Mouse (Mus musculus): Measurements from ENCODE around the gene Celsr3. TPM values are rescaled to one million over a fixed set of nuclear protein-coding genes. Genes with fewer than 3 reads are reported as not detected.

Celsr3 gene
- polyA plus RNA-seq (2015; fragmentation: Nextera tagmentation; extraction: Ambion mirVana), result 0.11 and 0.14 TPM in 2 replicates

DNA sequence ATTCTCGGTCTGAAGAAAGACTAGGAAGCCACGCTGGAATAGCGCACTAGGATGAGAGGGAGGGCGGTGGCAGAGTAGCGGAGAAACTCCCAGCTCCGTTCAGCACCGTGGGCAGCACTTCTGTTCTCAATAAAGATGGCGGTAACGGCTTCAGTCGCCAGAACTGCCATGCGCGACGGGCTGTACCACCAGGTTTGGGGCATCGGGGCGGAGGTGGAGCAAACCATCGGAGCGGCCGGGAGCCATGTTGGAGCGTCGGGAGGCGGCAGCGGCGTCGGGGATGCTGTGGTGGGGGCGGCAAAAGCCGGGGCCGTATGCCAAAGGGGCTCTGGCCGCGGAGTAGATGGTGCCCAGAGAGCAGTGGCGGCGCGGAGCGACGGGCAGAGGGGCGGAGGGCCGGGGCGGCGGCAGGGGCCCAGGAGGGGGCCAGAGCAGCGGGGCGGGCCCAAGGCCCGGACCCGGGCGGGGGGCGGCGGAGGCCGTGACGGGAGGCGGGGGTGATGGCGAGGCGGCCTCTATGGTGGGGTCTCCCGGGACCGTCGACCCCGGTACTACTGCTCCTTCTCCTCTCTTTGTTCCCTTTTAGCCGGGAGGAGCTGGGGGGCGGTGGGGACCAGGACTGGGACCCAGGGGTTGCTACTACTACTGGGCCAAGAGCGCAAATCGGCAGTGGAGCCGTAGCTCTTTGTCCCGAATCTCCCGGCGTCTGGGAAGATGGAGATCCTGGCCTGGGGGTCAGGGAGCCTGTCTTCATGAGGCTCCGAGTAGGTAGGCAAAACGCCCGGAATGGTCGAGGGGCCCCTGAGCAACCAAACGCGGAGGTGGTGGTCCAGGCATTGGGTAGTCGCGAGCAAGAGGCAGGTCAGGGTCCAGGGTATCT lies at the start of gene Celsr3:
Gene Celsr3 (plus strand): TSS at position 501 of the 880 bp plus-strand sequence.
- peak; percentile 65 for ATAC-seq (ENCODE audit: low read depth)

DNA sequence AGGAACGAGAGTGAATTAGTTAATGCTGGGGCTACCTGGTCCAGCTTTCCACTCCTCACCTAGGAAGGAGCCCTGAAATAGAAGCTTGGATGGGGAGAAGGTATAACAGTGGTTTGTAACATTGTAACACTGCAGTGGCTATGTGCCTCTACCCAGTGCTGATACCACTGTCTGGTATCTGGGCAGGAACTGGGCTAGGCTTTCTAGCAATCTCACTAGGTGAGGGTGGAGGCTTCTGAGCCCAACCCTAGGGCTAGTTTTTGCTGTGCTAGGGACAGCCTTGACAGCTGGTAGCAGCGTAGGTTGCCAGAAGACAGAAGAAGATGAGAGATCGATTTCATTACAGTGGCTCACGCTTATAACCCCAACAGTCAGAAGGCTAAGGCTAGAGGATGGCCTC lies 49.5 kb upstream of the Celsr3 start:
- no peak for ATAC-seq (ENCODE audit: low read depth)

More for the DNA sequence above, at the start of gene Celsr3:
- no peaks in the 10 kb centered on the region for H3K9me3 ChIP-seq (ENCODE audit: control insufficient read depth, low read length)
- WGBS, result 3% methylated on average over 64 of the region's 70 CpGs
- H3K27me3 ChIP-seq (ENCODE audit: control insufficient read depth, insufficient read depth, low read depth, low read length), result peaks cover 79% of the 10 kb centered on the region
- H3K9ac ChIP-seq (ENCODE audit: low read length), result no peak within 1 kb of the TSS
- no peaks in the 10 kb centered on the region for H3K36me3 ChIP-seq (ENCODE audit: control insufficient read depth, insufficient read depth, low read length)
- peak within 1 kb of the TSS; percentile 45 for H3K4me3 ChIP-seq (ENCODE audit: low read length)
- peak within 1 kb of the TSS; percentile 65 for H3K4me2 ChIP-seq (ENCODE audit: low read depth, low read length)
- no peak within 1 kb of the TSS for H3K27ac ChIP-seq (ENCODE audit: low read length)
- peaks cover 4% of the 10 kb centered on the region; the same call in 1 of the 2 replicates for H3K4me1 ChIP-seq (replicated peaks; ENCODE audit: control insufficient read depth, insufficient read depth, low read length)

GRCm38 (mm10) chr9:108777276-108777675 lies 48.8 kb upstream of the Celsr3 start:
- Histone ChIP-seq H3K4me1 (replicated peaks; ENCODE audit: control insufficient read depth, insufficient read depth, low read length) (peaks cover 16% of the 10 kb centered on the region), H3K27me3 (ENCODE audit: control insufficient read depth, insufficient read depth, low read depth, low read length) (no peaks in the 10 kb centered on the region), H3K9ac (ENCODE audit: low read length) (no peak overlapping the region), H3K27ac (ENCODE audit: low read length) (no peak overlapping the region), H3K4me2 (ENCODE audit: low read depth, low read length) (no peak overlapping the region), H3K36me3 (ENCODE audit: control insufficient read depth, insufficient read depth, low read length) (no peaks in the 10 kb centered on the region), H3K4me3 (ENCODE audit: low read length) (no peak overlapping the region), H3K9me3 (ENCODE audit: control insufficient read depth, low read length) (no peaks in the 10 kb centered on the region)
- WGBS, result 78% methylated on average over 4 of the region's 4 CpGs
- no peak for ATAC-seq (ENCODE audit: low read depth)

More for the DNA sequence above, 49.5 kb upstream of the Celsr3 start:
- Histone ChIP-seq H3K9me3 (ENCODE audit: control insufficient read depth, low read length) (no peaks in the 10 kb centered on the region), H3K4me1 (replicated peaks; ENCODE audit: control insufficient read depth, insufficient read depth, low read length) (peaks cover 11% of the 10 kb centered on the region), H3K36me3 (ENCODE audit: control insufficient read depth, insufficient read depth, low read length) (no peaks in the 10 kb centered on the region), H3K9ac (ENCODE audit: low read length) (no peak overlapping the region), H3K4me2 (ENCODE audit: low read depth, low read length) (no peak overlapping the region), H3K27ac (ENCODE audit: low read length) (no peak overlapping the region), H3K4me3 (ENCODE audit: low read length) (no peak overlapping the region), H3K27me3 (ENCODE audit: control insufficient read depth, insufficient read depth, low read depth, low read length) (no peaks in the 10 kb centered on the region)
- WGBS, result 75% methylated on average over 4 of the region's 4 CpGs

DNA sequence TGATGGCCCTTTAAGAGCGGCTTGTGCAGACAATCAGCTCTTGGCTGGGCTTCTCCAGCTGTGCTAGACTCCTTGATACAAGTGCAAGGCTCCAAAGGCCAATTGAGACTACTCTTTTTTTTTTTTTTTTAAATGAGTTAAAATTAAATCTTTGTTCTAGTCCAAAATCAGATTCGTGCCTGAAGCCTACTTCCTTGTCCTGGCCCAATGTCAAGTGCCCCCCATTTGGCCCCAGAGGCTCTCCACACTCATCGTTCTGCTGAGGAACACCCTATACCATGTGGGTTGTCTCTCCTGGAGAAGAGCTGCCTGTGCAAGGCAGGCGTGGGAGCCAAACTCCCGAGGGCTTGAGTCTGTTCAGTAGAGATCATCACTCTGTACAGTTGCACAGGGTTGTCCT lies 45.2 kb upstream of the Celsr3 start:
- WGBS, result 25% methylated on average over 5 of the region's 5 CpGs
- no peaks in the 10 kb centered on the region for H3K27me3 ChIP-seq (ENCODE audit: control insufficient read depth, insufficient read depth, low read depth, low read length)
- ATAC-seq (ENCODE audit: low read depth), result no peak
- H3K36me3 ChIP-seq (ENCODE audit: control insufficient read depth, insufficient read depth, low read length), result no peaks in the 10 kb centered on the region
- H3K9ac ChIP-seq (ENCODE audit: low read length), result no peak overlapping the region
- no peaks in the 10 kb centered on the region for H3K9me3 ChIP-seq (ENCODE audit: control insufficient read depth, low read length)
- H3K4me3 ChIP-seq (ENCODE audit: low read length), result no peak overlapping the region
- H3K27ac ChIP-seq (ENCODE audit: low read length), result peak overlapping the region; percentile 56; the same call in 1 of the 2 replicates
- peaks cover 19% of the 10 kb centered on the region for H3K4me1 ChIP-seq (replicated peaks; ENCODE audit: control insufficient read depth, insufficient read depth, low read length)
- H3K4me2 ChIP-seq (ENCODE audit: low read depth, low read length), result peak overlapping the region; percentile 10; the same call in 1 of the 2 replicates

DNA sequence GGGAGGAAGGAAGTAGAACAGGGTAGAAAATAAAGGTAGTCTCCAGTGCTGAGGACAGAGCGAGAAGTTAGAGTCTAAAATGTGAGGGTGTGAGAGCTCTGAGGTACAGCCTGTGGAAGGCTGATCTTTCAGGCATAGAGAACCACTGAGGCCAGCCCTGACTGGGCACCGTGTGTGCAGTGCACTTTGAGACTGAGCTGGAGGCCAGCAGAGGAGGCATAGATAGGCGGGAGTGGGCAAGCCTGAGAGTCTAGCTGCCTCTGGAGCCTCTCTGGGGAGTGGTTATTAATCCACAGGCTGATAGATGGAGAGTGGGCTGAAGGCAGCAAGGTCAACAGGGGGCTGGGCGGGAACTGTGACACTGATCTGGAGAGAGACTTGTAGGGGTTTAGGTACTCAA lies 44.2 kb upstream of the Celsr3 start:
- 35% methylated on average over 4 of the region's 4 CpGs for WGBS
- Histone ChIP-seq H3K27ac (ENCODE audit: low read length) (peak overlapping the region; percentile 59; the same call in 1 of the 2 replicates), H3K36me3 (ENCODE audit: control insufficient read depth, insufficient read depth, low read length) (no peaks in the 10 kb centered on the region; the same call in 1 of the 2 replicates), H3K9me3 (ENCODE audit: control insufficient read depth, low read length) (no peaks in the 10 kb centered on the region), H3K27me3 (ENCODE audit: control insufficient read depth, insufficient read depth, low read depth, low read length) (no peaks in the 10 kb centered on the region), H3K4me2 (ENCODE audit: low read depth, low read length) (no peak overlapping the region), H3K9ac (ENCODE audit: low read length) (no peak overlapping the region), H3K4me3 (ENCODE audit: low read length) (no peak overlapping the region), H3K4me1 (replicated peaks; ENCODE audit: control insufficient read depth, insufficient read depth, low read length) (peaks cover 25% of the 10 kb centered on the region)
- ATAC-seq (ENCODE audit: low read depth), result no peak

GRCm38 (mm10) chr9:108782836-108783547 lies 43.1 kb upstream of the Celsr3 start:
- Histone ChIP-seq H3K27me3 (ENCODE audit: control insufficient read depth, insufficient read depth, low read depth, low read length) (no peaks in the 10 kb centered on the region), H3K27ac (ENCODE audit: low read length) (peak overlapping the region; percentile 15; the same call in 1 of the 2 replicates), H3K4me3 (ENCODE audit: low read length) (peak overlapping the region; percentile 88), H3K4me1 (replicated peaks; ENCODE audit: control insufficient read depth, insufficient read depth, low read length) (peaks cover 26% of the 10 kb centered on the region), H3K9ac (ENCODE audit: low read length) (peak overlapping the region; percentile 98), H3K9me3 (ENCODE audit: control insufficient read depth, low read length) (no peaks in the 10 kb centered on the region), H3K36me3 (ENCODE audit: control insufficient read depth, insufficient read depth, low read length) (no peaks in the 10 kb centered on the region; the same call in 1 of the 2 replicates), H3K4me2 (ENCODE audit: low read depth, low read length) (peak overlapping the region; percentile 51)
- ATAC-seq (ENCODE audit: low read depth), result peak; percentile 5; the same call in 1 of the 2 replicates
- 20% methylated on average over 9 of the region's 9 CpGs for WGBS

DNA sequence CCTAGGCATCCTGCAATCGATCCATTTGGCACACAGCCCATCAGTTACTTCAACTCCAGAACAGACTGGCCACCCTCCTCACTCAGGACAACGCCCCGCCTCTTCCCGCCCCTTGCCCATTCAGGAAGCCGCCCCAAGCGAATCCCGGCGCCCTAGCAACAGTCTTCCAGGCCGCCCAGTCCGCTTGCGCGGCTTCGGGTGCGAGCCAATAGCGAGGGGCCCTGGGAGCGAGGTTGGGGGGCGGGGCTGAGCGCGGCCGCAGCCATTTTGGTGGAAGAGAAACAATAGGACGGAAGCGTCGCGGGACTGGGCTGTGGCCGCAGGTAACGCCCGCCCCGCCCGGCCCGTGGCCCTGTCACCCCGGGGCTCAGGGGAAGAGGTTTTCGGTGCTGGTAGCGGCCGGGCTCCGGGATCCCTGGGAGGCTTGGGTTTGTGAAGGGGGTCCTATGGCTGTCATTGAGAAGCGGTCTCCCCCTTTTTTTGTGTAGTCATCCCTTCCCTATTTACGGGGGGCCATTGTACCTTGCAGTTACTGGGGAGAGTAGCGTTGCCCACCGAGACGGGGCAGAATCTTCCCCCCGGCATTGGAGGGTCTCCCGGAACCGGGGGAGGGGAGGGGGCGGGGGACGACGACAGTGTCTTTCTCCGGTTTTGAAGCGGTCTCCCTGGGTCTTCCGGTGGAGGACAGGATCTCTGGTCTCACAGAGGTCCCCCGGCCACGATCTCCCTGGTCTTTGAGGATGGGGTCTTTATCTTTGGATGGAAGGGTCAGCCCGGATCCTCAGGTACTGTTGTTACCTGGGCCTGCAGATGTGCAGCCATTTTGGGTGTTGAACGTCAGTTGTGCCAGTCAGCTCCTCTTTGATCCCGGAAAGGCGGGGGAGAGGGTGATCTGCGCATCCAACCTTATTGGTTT lies 42.3 kb upstream of the Celsr3 start, which contains the start of gene Ip6k2:
Gene Ip6k2 (plus strand): TSS at position 249 of the 916 bp plus-strand sequence.
- Histone ChIP-seq H3K4me1 (replicated peaks; ENCODE audit: control insufficient read depth, insufficient read depth, low read length) (peaks cover 32% of the 10 kb centered on the region), H3K4me3 (ENCODE audit: low read length) (peak within 1 kb of the TSS; percentile 88)
- ATAC-seq (ENCODE audit: low read depth), result peak; percentile 99

DNA sequence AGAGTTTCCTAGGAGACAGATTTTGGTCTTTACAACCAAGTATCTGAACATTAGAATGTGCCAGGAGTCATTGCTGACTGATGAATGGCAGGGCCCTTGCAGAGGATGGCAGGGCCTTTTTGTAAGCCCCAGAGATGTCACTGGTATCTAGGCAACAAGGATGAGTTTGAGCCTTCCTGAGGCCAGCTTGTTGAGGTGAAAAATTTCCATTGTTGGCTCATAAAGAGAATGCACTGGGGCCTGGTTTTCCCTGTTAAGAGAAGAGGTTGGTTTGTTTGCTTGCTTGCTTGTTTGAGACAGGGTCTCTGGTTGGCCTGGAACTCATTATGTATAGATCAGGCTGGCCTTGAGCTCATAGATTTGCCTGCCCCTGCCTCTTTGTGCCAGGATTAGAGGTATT lies 40.7 kb upstream of the Celsr3 start:
- Histone ChIP-seq H3K27ac (ENCODE audit: low read length) (no peak overlapping the region), H3K4me2 (ENCODE audit: low read depth, low read length) (peak overlapping the region; percentile 60), H3K36me3 (ENCODE audit: control insufficient read depth, insufficient read depth, low read length) (no peaks in the 10 kb centered on the region; the same call in 1 of the 2 replicates), H3K27me3 (ENCODE audit: control insufficient read depth, insufficient read depth, low read depth, low read length) (no peaks in the 10 kb centered on the region), H3K4me1 (replicated peaks; ENCODE audit: control insufficient read depth, insufficient read depth, low read length) (peaks cover 36% of the 10 kb centered on the region), H3K4me3 (ENCODE audit: low read length) (peak overlapping the region; percentile 88), H3K9me3 (ENCODE audit: control insufficient read depth, low read length) (no peaks in the 10 kb centered on the region), H3K9ac (ENCODE audit: low read length) (0 out of 2 replicates have a peak overlapping the region, but pooled peaks have one; percentile 24)
- ATAC-seq (ENCODE audit: low read depth), result no peak

More for the DNA sequence above, 42.3 kb upstream of the Celsr3 start, which contains the start of gene Ip6k2:
- WGBS, result under 1% methylated on average over 56 of the region's 56 CpGs
- Histone ChIP-seq H3K9ac (ENCODE audit: low read length) (peak within 1 kb of the TSS; percentile 98), H3K27me3 (ENCODE audit: control insufficient read depth, insufficient read depth, low read depth, low read length) (no peaks in the 10 kb centered on the region), H3K36me3 (ENCODE audit: control insufficient read depth, insufficient read depth, low read length) (no peaks in the 10 kb centered on the region; the same call in 1 of the 2 replicates), H3K27ac (ENCODE audit: low read length) (peak within 1 kb of the TSS; percentile 89), H3K9me3 (ENCODE audit: control insufficient read depth, low read length) (no peaks in the 10 kb centered on the region), H3K4me2 (ENCODE audit: low read depth, low read length) (peak within 1 kb of the TSS; percentile 60)

All from lung, embryonic 16.5 days (tissue).